Mouse (Mus musculus): Measurements from ENCODE around the gene Il6ra.
A peak's percentile ranks its signal among the peaks of the same experiment; 100 is the strongest.

Gene Il6ra

GRCm38 (mm10) chr3:89908836-89909235 is 4.2 kb downstream of the Il6ra start:
- DNase-seq = no peak

DNA sequence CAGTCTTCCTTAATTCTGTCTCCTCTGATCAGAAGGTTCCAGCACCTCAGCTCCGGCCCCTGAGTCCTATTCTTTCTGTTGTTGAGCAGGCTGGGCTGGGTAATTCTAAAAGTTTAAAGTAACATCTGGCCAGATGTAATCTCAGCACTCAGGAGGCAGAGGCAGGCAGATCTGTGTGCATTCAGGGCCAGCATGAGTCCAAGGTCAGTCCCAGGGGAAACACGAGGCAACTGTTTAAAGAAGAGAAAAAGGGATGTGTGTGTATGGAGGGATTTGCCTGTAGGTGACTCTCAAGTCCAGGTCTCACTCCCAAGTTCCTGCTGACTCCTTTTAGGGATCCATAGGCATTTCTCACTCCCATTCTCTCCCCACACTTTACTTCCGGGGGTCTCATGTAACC is 5.2 kb downstream of the Il6ra start:
- DNase-seq = no peak

- no peak for DNase-seq
Measured at GRCm38 (mm10) chr3:89899511-89899908, 13.5 kb downstream of the Il6ra start.

DNA sequence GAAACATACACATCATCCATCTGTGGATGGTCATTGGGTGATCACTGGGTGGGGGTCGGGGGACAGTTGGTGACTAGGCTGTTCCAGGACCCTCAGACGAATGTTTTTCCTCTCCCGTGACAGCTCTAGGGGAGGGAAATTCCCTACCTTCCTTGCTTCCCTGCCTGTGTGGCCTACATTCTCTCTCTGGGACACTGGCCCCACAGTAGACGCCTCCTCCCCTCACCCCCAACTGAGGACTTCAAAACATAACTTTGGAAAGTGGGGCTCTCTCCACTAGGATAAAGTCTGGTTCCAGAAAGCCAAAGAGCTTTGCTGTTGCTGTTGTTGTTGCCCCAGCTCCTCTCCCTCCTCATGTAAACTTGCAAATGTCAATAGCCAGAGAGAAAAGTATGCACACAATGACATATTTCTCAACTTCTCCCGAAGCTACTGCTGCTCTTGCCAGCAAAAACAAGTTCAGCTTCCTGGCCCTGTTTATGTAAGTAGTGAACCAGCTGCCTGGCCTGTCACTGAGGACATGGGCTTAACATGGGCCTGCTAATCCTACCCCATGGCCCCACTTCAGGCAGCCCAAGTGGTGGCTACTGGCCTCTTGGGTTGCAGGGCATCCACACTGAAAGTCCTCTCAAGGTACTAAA is 14.0 kb downstream of the Il6ra start:
- DNase-seq = no peak

- no peak for DNase-seq
Measured at GRCm38 (mm10) chr3:89898011-89898410, 15.0 kb downstream of the Il6ra start.

- DNase-seq = no peak
Measured at GRCm38 (mm10) chr3:89897204-89897796, 15.7 kb downstream of the Il6ra start.

DNA sequence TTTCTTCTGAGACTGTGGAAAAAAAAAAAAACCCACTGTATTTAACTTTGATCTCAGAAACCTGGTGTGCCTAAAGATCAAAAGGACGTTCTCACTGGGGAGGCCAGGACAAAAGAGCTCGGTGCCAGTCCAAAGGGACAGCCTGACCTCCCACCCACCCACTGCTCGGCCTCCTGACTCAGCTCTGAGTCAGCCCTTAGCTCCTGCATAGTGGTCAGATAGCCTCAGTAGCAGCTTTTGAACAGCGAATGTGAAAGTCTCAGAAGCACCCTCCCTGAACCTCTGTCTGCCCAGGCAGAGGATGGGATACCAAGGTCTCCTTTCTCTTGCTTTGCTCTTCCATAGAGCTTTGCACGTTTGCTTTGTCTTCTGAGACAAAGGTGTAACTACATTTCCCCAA is 16.4 kb downstream of the Il6ra start:
- DNase-seq = no peak

GRCm38 (mm10) chr3:89892517-89893106 is 20.4 kb downstream of the Il6ra start:
- DNase-seq = no peak

DNA sequence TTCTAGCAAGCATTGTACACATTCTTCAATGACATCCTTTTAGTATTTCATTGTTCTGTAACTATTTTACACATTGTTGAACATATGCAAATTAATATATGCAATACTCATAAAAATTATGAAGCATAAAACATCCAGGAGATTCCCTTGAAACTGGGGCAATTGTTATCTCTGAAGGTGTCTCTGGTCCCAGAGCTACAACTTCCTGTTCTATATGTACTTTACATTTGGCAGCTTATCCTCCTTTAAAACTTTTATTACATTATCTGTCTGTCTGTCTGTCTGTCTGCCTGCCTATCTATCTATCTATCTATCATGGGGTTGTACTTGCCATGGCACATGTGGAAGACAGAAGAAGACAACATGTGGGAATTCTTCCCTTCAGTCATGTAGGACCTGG is 21.3 kb downstream of the Il6ra start:
- DNase-seq = no peak

GRCm38 (mm10) chr3:89889841-89890430 is 23.1 kb downstream of the Il6ra start:
- no peak for DNase-seq

- DNase-seq = no peak
Measured at GRCm38 (mm10) chr3:89887582-89888230, 25.3 kb downstream of the Il6ra start.

DNA sequence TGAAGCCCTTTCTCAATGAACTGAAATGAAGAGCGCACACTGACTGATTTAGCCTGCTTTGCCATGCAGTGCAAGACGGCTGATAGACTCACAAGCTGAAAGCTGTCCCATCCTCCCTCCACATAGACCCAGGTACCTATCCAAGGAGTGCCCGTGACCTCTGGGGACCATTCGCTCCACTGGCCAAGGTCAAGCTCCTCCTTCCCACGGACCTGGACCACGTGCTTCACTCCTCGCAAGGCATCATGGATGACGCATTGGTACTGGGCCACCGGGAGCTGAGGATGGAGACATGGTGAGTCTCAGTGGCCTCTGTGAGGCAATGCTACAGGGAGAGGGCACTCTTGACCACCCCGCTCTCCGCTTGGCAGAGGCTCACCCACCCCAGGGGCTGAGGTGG is 27.2 kb downstream of the Il6ra start:
- no peak for DNase-seq

GRCm38 (mm10) chr3:89883582-89884041 is 29.4 kb downstream of the Il6ra start:
- DNase-seq = no peak

DNA sequence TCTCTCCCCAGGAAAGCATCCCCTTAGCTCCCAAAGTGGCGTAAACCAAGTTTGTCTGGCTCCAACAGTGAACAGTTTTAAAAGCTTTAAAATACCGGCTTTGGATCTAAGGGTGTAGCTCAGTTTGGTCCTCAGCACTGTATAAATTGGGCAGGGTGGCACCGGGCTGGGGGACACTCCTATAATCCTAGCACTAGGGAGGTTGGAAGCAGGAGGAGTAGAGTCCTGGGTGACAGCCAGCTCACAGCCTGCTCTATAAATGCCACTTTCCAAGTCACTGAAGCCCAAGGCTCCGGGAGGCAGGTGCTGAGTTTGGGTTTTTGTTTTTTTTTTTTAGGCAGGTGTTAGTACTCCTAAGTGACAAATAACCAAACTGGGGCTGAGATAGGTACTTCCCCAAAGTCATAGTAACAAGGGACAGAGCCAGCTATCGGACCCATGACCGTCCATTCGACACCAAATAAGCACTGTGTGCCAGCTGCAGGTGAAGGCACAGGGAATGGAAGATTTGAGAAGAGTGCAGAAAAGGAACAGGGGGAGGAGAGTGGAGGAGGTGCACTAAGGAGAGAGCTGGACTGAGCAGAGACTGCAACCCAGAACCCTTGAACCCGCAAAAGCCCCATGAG is 30.3 kb downstream of the Il6ra start:
- DNase-seq = peak; percentile 29 to 54

- no peak for DNase-seq
Measured at GRCm38 (mm10) chr3:89880036-89880851, 32.8 kb downstream of the Il6ra start.

- no peak for DNase-seq
Measured at GRCm38 (mm10) chr3:89879326-89879725, 33.7 kb downstream of the Il6ra start.

DNA sequence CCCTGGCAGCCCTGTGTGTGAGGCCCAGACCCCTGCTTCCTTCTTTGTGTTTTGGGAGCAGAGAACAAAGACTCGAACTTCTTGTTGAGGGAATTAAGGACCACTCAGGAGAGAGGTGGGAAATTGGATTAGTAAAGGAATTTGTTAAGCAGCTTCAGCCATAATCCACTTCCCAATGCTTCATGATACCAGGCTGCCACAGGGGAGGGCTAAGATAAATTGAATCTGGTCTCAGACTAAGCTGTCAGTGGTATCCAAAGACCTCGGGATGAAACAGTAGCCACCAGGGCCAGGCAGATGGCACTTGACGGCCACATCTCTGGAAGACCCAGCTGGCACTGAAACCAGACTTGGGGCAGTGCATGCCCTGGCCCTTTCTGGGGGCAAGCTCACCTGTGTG is 34.5 kb downstream of the Il6ra start:
- peak in 1 of 2 experiments; percentile 26 for DNase-seq

- DNase-seq = peak; percentile 59 to 62
Measured at GRCm38 (mm10) chr3:89877129-89877528, 35.9 kb downstream of the Il6ra start.

GRCm38 (mm10) chr3:89876469-89876868 is 36.5 kb downstream of the Il6ra start:
- DNase-seq = no peak

DNA sequence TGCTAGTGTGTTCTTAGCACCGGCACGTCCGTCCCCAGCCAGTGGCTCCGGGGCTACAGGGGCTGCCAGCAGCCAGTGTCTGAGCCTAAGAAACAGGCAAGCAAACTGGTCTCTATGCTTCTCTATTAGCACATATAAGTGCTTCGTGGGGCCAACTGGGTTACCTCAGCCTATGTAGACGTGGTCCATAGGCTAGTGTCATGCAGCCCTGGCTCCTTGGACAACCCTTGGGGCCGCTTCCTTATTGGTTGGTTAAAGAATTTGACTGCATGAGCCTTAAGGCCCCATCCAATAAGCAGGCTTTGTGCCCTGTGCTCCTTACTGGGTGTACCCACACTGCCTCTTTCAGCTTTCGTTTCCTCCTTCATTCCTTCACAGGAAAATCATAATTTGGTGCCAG is 37.2 kb downstream of the Il6ra start:
- DNase-seq = no peak

- DNase-seq = no peak
Measured at GRCm38 (mm10) chr3:89875021-89875420, 38.0 kb downstream of the Il6ra start.

GRCm38 (mm10) chr3:89874076-89874475 is 38.9 kb downstream of the Il6ra start:
- no peak for DNase-seq

Data from cerebellum, postnatal 10 days (tissue).